Mouse (Mus musculus): ENCODE results near the gene Cacna1c.

- TF ChIP-seq TCF12 (IDR thresholded peaks at IDR 0.05; ENCODE audit: insufficient read depth, poor library complexity, severe bottlenecking) (no peak), POLR2AphosphoS2 (IDR thresholded peaks at IDR 0.05; ENCODE audit: insufficient read length, low read depth) (no peak), TCF3 (IDR thresholded peaks at IDR 0.05; ENCODE audit: insufficient read length, low read depth) (no peak), MYOG (IDR thresholded peaks at IDR 0.05; ENCODE audit: control insufficient read depth in 1 of 3, insufficient read depth in 1 of 3, insufficient read length in 2 of 3, low read depth in 2 of 3) (no peak), POLR2A (IDR thresholded peaks at IDR 0.05; ENCODE audit: insufficient read length, low read depth) (no peak)
Observed at GRCm38 (mm10) chr6:118608906-118609305, 587.3 kb downstream of the Cacna1c start.

Measured in myocyte (in vitro differentiated cells).